Mouse (Mus musculus): ENCODE data around the gene Nelfb. TPM values are rescaled to one million over a fixed set of nuclear protein-coding genes. Genes with fewer than 3 reads are reported as not detected.
"Not testable (repeated sequence)": the region's sequence is repeated elsewhere in the genome, so short reads cannot be mapped to it uniquely, and the experiment has no call there.

Gene Nelfb
- polyA plus RNA-seq (2015; fragmentation: Nextera tagmentation; extraction: Ambion mirVana): 121 and 122 TPM in 2 replicates

DNA sequence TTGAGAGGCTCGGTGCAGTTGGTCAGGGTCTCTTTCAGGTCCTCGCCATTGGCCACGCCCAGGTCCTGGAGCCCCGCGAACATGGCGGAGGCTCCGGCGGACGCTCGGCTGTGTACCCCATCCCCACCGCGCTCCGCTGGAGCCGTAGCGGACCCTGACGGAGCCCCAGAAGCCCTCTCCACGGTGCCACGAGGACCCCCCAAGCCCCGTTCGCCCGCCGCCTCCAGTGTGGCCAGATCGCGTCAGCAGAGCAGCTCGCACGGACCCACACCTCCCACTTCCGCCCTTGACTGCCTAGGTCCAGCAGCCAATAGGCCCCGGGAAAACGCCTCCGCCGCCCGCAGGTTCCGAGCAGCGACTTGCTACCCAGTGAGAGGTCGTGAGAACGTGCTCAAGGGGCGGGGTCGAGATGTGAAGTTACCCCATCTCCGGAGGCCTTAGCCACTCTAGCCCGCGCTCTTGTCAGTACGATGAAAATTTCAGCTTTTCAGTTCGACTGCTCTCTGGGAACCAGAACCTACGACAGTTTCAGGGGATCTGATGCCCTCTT, at the start of gene Nelfb:
TSS of gene Nelfb (minus strand) at position 369 of the 550 bp plus-strand sequence.
- Histone ChIP-seq H3K9me3 (no peaks in the 10 kb centered on the region), H3K4me1 (peaks cover 22% of the 10 kb centered on the region), H3K36me3 (peaks cover 13% of the 10 kb centered on the region), H3K9ac (peak within 1 kb of the TSS; percentile 91), H3K27me3 (no peaks in the 10 kb centered on the region), H3K4me2 (peak within 1 kb of the TSS; percentile 75), H3K4me3 (peak within 1 kb of the TSS; percentile 87), H3K27ac (peak within 1 kb of the TSS; percentile 90)
- under 1% methylated on average over 44 of the region's 44 CpGs for WGBS
- peak; percentile 91 for ATAC-seq (ENCODE audit: borderline replicate concordance, extremely low read depth, low FRiP score, low TSS enrichment)

DNA sequence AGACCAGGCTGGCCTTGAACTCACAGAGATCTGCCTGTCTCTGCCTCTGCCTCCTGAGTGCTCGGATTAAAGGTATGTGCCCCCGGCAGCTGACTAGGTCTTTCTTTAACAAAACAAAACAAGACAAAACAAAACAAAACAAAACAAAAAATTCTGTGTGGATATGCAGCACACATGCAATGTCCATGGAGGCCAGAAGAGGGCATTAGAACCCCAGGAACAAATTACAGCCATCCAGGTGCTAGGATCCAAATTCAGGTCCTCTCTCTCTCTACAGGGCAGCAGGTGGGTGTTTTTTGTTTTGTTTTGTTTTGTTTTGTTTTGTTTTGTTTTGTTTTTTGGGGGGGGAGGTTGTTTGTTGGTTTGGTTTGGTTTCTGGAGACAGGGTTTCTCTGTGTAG, 47.6 kb upstream of the Nelfb start:
- no peak overlapping the region for H3K4me2 ChIP-seq
- WGBS: 61% methylated on average over 2 of the region's 2 CpGs
- no peak for ATAC-seq (ENCODE audit: borderline replicate concordance, extremely low read depth, low FRiP score, low TSS enrichment)
- H3K27ac ChIP-seq: no peak overlapping the region
- no peaks in the 10 kb centered on the region for H3K36me3 ChIP-seq
- peaks cover 8% of the 10 kb centered on the region for H3K27me3 ChIP-seq
- no peak overlapping the region for H3K4me3 ChIP-seq
- H3K9ac ChIP-seq: no peak overlapping the region
- peaks cover 35% of the 10 kb centered on the region for H3K4me1 ChIP-seq
- H3K9me3 ChIP-seq: no peaks in the 10 kb centered on the region

GRCm38 (mm10) chr2:25257250-25257649, 46.0 kb upstream of the Nelfb start:
- not testable (repeated sequence) for ATAC-seq (ENCODE audit: borderline replicate concordance, extremely low read depth, low FRiP score, low TSS enrichment); H3K4me3 ChIP-seq; H3K27ac ChIP-seq; H3K27me3 ChIP-seq; H3K9ac ChIP-seq; H3K9me3 ChIP-seq; H3K4me2 ChIP-seq; H3K36me3 ChIP-seq
- WGBS: 84% methylated on average over 5 of the region's 5 CpGs
- H3K4me1 ChIP-seq: peaks cover 24% of the 10 kb centered on the region

- WGBS: 53% methylated on average over 12 of the region's 12 CpGs
- peak overlapping the region; percentile 93 for H3K4me2 ChIP-seq
- H3K27me3 ChIP-seq; H3K9me3 ChIP-seq; H3K36me3 ChIP-seq; H3K27ac ChIP-seq; ATAC-seq (ENCODE audit: borderline replicate concordance, extremely low read depth, low FRiP score, low TSS enrichment): not testable (repeated sequence)
- peak overlapping the region; percentile 71; the same call in 1 of the 2 replicates for H3K9ac ChIP-seq
- H3K4me1 ChIP-seq: peaks cover 21% of the 10 kb centered on the region
- H3K4me3 ChIP-seq: peak overlapping the region; percentile 71
Observed at GRCm38 (mm10) chr2:25256443-25257109, 45.3 kb upstream of the Nelfb start.

GRCm38 (mm10) chr2:25255284-25255779, 44.0 kb upstream of the Nelfb start, which contains the start of gene Tmem203:
Gene Tmem203 (plus strand): TSS chr2:25255439.
- H3K9me3 ChIP-seq: no peaks in the 10 kb centered on the region
- peak within 1 kb of the TSS; percentile 71 for H3K9ac ChIP-seq
- H3K4me3 ChIP-seq: peak within 1 kb of the TSS; percentile 71
- H3K4me2 ChIP-seq: peak within 1 kb of the TSS; percentile 93
- H3K36me3 ChIP-seq: peaks cover 12% of the 10 kb centered on the region; the same call in 1 of the 2 replicates
- H3K4me1 ChIP-seq: peaks cover 21% of the 10 kb centered on the region
- H3K27ac ChIP-seq: peak within 1 kb of the TSS; percentile 54
- ATAC-seq (ENCODE audit: borderline replicate concordance, extremely low read depth, low FRiP score, low TSS enrichment): peak; percentile 89
- WGBS: 0% methylated on average over 39 of the region's 39 CpGs
- no peaks in the 10 kb centered on the region for H3K27me3 ChIP-seq

DNA sequence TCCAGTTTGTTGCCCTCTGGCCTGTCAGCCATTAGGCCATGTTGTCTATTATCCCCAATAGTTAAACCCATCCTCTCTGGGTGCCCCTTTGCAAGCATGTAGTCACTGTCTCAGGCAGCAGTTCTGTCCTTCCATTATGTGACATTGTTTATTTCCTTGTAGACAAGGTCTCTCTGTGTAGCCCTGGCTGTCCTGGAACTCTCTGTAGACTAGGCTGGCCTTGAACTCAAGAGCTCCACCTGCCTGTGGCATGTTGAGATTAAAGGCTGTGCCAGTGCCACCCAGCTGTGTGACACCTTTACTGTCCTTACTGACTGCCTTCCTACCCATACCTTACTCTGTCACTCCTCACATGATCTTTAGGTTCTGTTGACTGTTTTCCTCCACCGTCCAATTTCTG, 41.0 kb upstream of the Nelfb start:
- H3K4me1 ChIP-seq: peaks cover 21% of the 10 kb centered on the region
- peaks cover 34% of the 10 kb centered on the region; the same call in 1 of the 2 replicates for H3K36me3 ChIP-seq
- H3K4me3 ChIP-seq: no peak overlapping the region
- no peak overlapping the region for H3K4me2 ChIP-seq
- no peak for ATAC-seq (ENCODE audit: borderline replicate concordance, extremely low read depth, low FRiP score, low TSS enrichment)
- no peak overlapping the region for H3K9ac ChIP-seq
- WGBS: 89% methylated on average over 1 of the region's 1 CpGs
- H3K27ac ChIP-seq: no peak overlapping the region
- no peaks in the 10 kb centered on the region for H3K27me3 ChIP-seq
- no peaks in the 10 kb centered on the region for H3K9me3 ChIP-seq

- no peak for ATAC-seq (ENCODE audit: borderline replicate concordance, extremely low read depth, low FRiP score, low TSS enrichment)
- Histone ChIP-seq H3K4me3 (no peak within 1 kb of the TSS), H3K9me3 (no peaks in the 10 kb centered on the region), H3K27ac (no peak within 1 kb of the TSS), H3K27me3 (peaks cover 21% of the 10 kb centered on the region), H3K4me1 (peaks cover 15% of the 10 kb centered on the region), H3K36me3 (peaks cover 31% of the 10 kb centered on the region; the same call in 1 of the 2 replicates), H3K4me2 (no peak within 1 kb of the TSS), H3K9ac (no peak within 1 kb of the TSS)
- WGBS: 77% methylated on average over 10 of the region's 10 CpGs
Observed at GRCm38 (mm10) chr2:25246183-25247072, 35.1 kb upstream of the Nelfb start, which contains the start of gene AL732309.1. Gene AL732309.1 (minus strand): TSS chr2:25246863.

DNA sequence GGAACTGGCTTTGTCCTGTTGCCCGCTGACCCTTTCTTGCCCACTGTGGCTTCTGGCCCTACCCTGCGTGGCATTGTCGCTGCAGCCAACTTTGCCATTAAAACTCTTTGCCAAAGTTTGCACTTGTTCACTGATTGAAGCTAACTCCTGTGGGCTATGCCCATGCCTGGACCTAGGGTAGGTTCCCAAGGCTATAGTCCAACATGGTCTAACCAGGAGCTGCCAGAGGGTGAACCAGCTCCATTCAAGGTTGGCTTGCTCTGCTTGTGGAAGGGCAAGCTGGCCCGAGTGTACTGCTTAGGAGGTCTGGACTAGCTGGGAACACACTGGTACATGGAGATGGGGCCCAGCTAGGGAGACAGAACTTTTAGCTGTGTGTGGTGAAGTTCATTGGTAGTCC, 32.9 kb upstream of the Nelfb start:
- no peak for ATAC-seq (ENCODE audit: borderline replicate concordance, extremely low read depth, low FRiP score, low TSS enrichment)
- Histone ChIP-seq H3K27me3 (peaks cover 25% of the 10 kb centered on the region), H3K4me2 (no peak overlapping the region), H3K9ac (no peak overlapping the region), H3K36me3 (peaks cover 13% of the 10 kb centered on the region; the same call in 1 of the 2 replicates), H3K27ac (no peak overlapping the region), H3K9me3 (no peaks in the 10 kb centered on the region), H3K4me1 (peaks cover 27% of the 10 kb centered on the region), H3K4me3 (no peak overlapping the region)
- WGBS: 82% methylated on average over 4 of the region's 4 CpGs

GRCm38 (mm10) chr2:25243342-25243741, 32.1 kb upstream of the Nelfb start:
- Histone ChIP-seq H3K27ac (no peak overlapping the region), H3K4me2 (no peak overlapping the region), H3K36me3 (peaks cover 6% of the 10 kb centered on the region; the same call in 1 of the 2 replicates), H3K9ac (no peak overlapping the region), H3K4me3 (no peak overlapping the region), H3K27me3 (peaks cover 25% of the 10 kb centered on the region), H3K9me3 (no peaks in the 10 kb centered on the region), H3K4me1 (peaks cover 27% of the 10 kb centered on the region)
- no peak for ATAC-seq (ENCODE audit: borderline replicate concordance, extremely low read depth, low FRiP score, low TSS enrichment)
- 66% methylated on average over 8 of the region's 8 CpGs for WGBS

GRCm38 (mm10) chr2:25242101-25242506, 30.8 kb upstream of the Nelfb start, which contains the start of the genes Rnf208 and Cysrt1:
Gene Rnf208 (plus strand): TSS chr2:25242255.
Gene Cysrt1 (minus strand): TSS chr2:25242452.
- Histone ChIP-seq H3K27ac (no peak within 1 kb of the TSS), H3K36me3 (no peaks in the 10 kb centered on the region), H3K4me3 (peak within 1 kb of the TSS; percentile 50), H3K9me3 (no peaks in the 10 kb centered on the region), H3K27me3 (peaks cover 25% of the 10 kb centered on the region), H3K9ac (peak within 1 kb of the TSS; percentile 42), H3K4me1 (peaks cover 27% of the 10 kb centered on the region), H3K4me2 (peak within 1 kb of the TSS; percentile 97)
- no peak for ATAC-seq (ENCODE audit: borderline replicate concordance, extremely low read depth, low FRiP score, low TSS enrichment)
- under 1% methylated on average over 34 of the region's 59 CpGs for WGBS

DNA sequence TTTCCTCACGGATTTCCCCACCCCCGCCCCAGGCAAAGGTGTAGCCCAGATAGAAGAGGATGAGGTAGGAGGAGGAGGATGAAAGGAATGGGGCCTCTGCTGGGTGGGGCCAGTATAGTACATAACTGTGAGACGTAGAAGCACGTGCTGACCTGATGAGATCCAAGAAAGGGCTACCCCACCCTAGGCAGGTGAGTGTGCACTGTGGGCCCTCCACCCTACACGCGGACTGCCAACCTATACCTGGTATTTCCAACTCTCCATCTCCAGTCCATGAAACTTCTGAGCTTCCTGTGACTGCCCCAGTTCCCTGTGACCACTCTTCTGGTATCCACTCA, 30.1 kb upstream of the Nelfb start:
- Histone ChIP-seq H3K9me3 (no peaks in the 10 kb centered on the region), H3K4me1 (peaks cover 27% of the 10 kb centered on the region), H3K36me3 (no peaks in the 10 kb centered on the region), H3K4me3 (peak overlapping the region; percentile 50), H3K4me2 (peak overlapping the region; percentile 97), H3K27me3 (peaks cover 25% of the 10 kb centered on the region), H3K9ac (no peak overlapping the region), H3K27ac (no peak overlapping the region)
- WGBS: 12% methylated on average over 6 of the region's 6 CpGs
- ATAC-seq (ENCODE audit: borderline replicate concordance, extremely low read depth, low FRiP score, low TSS enrichment): 0 out of 2 replicates have a peak, but pooled peaks have one; percentile 20

All from lung, embryonic 15.5 days (tissue).